Mouse (Mus musculus): ENCODE measurements around the gene Htr6.

- TF ChIP-seq CTCF (IDR thresholded peaks at IDR 0.05; ENCODE audit: low read depth, low read length) = no peak
- no peak for TF ChIP-seq EP300 (IDR thresholded peaks at IDR 0.05; ENCODE audit: insufficient read depth, low read depth, low read length)
Measured at GRCm38 (mm10) chr4:139111421-139111820, 36.1 kb upstream of the Htr6 start.

All from ES-Bruce4 (cell line).